ENCODE assay signal across 8 mouse cellular contexts in the genomic region with DNA sequence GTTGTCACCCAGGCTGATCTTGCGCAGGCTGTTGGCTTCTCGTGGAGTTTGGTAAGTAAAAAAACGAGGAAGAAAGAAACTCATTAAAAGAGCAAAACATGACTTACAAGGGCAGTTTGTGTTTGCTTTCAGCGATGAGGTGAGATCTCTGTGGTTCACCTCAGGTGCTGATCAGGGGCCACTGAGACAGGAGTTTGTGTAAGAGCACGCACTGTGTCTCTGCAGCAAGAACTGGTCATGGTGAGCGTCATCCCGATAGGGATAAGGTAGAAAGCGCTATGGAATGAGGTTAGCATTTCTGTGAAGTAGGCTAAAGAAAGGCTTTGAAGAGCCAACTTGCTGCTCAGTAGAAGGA. TPM values are rescaled to one million over a fixed set of nuclear protein-coding genes. Genes with fewer than 3 reads are reported as not detected.
A peak's percentile ranks its signal among the peaks of the same experiment; 100 is the strongest.
DNase-seq lines count a peak whose midpoint lies in the region; ATAC-seq and TF ChIP-seq lines count a peak whose summit lies in the region.

No protein-coding gene starts in this region.

- H3K4me1 ChIP-seq in heart, postnatal 0 days (ENCODE audit: control insufficient read depth, insufficient read depth), result peaks cover 22% of the 10 kb centered on the region
- H3K4me1 ChIP-seq in bone marrow, adult 2 months (ENCODE audit: control insufficient read depth, insufficient read depth, low read length), result peaks cover 2% of the 10 kb centered on the region; the same call in 1 of the 2 replicates
- peaks cover 18% of the 10 kb centered on the region for H3K4me1 ChIP-seq in hindbrain, embryonic 14.5 days (replicated peaks; ENCODE audit: control insufficient read depth, insufficient read depth, low read length)
- peaks cover 5% of the 10 kb centered on the region for H3K4me1 ChIP-seq in midbrain, embryonic 11.5 days (ENCODE audit: control insufficient read depth, insufficient read depth, low read length)

- TF ChIP-seq CTCF in heart, postnatal 0 days (IDR thresholded peaks at IDR 0.05; ENCODE audit: low read depth), result no peak
- TF ChIP-seq CTCF in bone marrow, adult 2 months (IDR thresholded peaks at IDR 0.05; ENCODE audit: control insufficient read depth, insufficient read depth, low read length), result no peak

- no peaks in the 10 kb centered on the region for H3K9me3 ChIP-seq in heart, postnatal 0 days (replicated peaks; ENCODE audit: control insufficient read depth, low read length)
- no peaks in the 10 kb centered on the region for H3K9me3 ChIP-seq in hindbrain, embryonic 14.5 days (ENCODE audit: control insufficient read depth, low read length)
- no peaks in the 10 kb centered on the region for H3K9me3 ChIP-seq in midbrain, embryonic 11.5 days (ENCODE audit: control insufficient read depth, low read length)

- H3K4me2 ChIP-seq in heart, postnatal 0 days (ENCODE audit: low read depth, low read length), result peak overlapping the region; percentile 74
- peak overlapping the region; percentile 79 for H3K4me2 ChIP-seq in hindbrain, embryonic 14.5 days (replicated peaks)
- H3K4me2 ChIP-seq in midbrain, embryonic 11.5 days, result peak overlapping the region; percentile 77

- 0% methylated on average over 8 of the region's 8 CpGs for WGBS in heart, postnatal 0 days
- WGBS in bone marrow, adult 2 months, result 1% methylated on average over 8 of the region's 8 CpGs
- under 1% methylated on average over 8 of the region's 8 CpGs for WGBS in hindbrain, embryonic 14.5 days
- under 1% methylated on average over 8 of the region's 8 CpGs for WGBS in midbrain, embryonic 11.5 days

- TF ChIP-seq POLR2A in bone marrow, adult 2 months (IDR thresholded peaks at IDR 0.05; ENCODE audit: borderline replicate concordance, control insufficient read depth, low read depth, low read length), result no peak

- H3K36me3 ChIP-seq in heart, postnatal 0 days (replicated peaks; ENCODE audit: control insufficient read depth, insufficient read depth, low read length), result no peaks in the 10 kb centered on the region
- H3K36me3 ChIP-seq in hindbrain, embryonic 14.5 days (replicated peaks; ENCODE audit: control insufficient read depth, insufficient read depth), result no peaks in the 10 kb centered on the region
- no peaks in the 10 kb centered on the region for H3K36me3 ChIP-seq in midbrain, embryonic 11.5 days (ENCODE audit: control insufficient read depth, insufficient read depth, low read length)

- DNase-seq in heart, postnatal 0 days (ENCODE audit: low spot score), result peak; percentile 23
- no peak for DNase-seq in heart, postnatal 36 days
- peak; percentile 26 for DNase-seq in hindbrain, embryonic 14.5 days (ENCODE audit: low spot score)
- no peak for DNase-seq in midbrain, embryonic 11.5 days (ENCODE audit: low spot score, missing footprints)
- DNase-seq in adrenal gland, postnatal 10 days, result no peak
- no peak for DNase-seq in kidney, postnatal 4 days
- no peak for DNase-seq in layer of hippocampus, postnatal 25 days (ENCODE audit: extremely low spot score in 1 of 2, low spot score in 1 of 2)

- H3K27ac ChIP-seq in heart, postnatal 0 days (ENCODE audit: low read depth), result peak overlapping the region; percentile 89
- H3K27ac ChIP-seq in bone marrow, adult 2 months (ENCODE audit: control insufficient read depth, insufficient read depth, low read depth, low read length, poor library complexity), result peak overlapping the region; percentile 92
- peak overlapping the region; percentile 92 for H3K27ac ChIP-seq in hindbrain, embryonic 14.5 days
- H3K27ac ChIP-seq in midbrain, embryonic 11.5 days (ENCODE audit: low read depth, low read length), result peak overlapping the region; percentile 76; the same call in 1 of the 2 replicates

- TF ChIP-seq EP300 in heart, postnatal 0 days (IDR thresholded peaks at IDR 0.05; ENCODE audit: low read depth), result no peak

- H3K27me3 ChIP-seq in heart, postnatal 0 days (ENCODE audit: control insufficient read depth, insufficient read depth, low read length), result no peaks in the 10 kb centered on the region
- no peaks in the 10 kb centered on the region for H3K27me3 ChIP-seq in hindbrain, embryonic 14.5 days (ENCODE audit: control insufficient read depth, insufficient read depth, low read length)
- H3K27me3 ChIP-seq in midbrain, embryonic 11.5 days (ENCODE audit: control insufficient read depth, insufficient read depth, low read length), result no peaks in the 10 kb centered on the region

- peak overlapping the region; percentile 91 for H3K4me3 ChIP-seq in heart, postnatal 0 days (ENCODE audit: low read depth, low read length)
- H3K4me3 ChIP-seq in bone marrow, adult 2 months (replicated peaks; ENCODE audit: control insufficient read depth, low read depth, low read length), result peak overlapping the region; percentile 90
- H3K4me3 ChIP-seq in hindbrain, embryonic 14.5 days (replicated peaks; ENCODE audit: low read length), result peak overlapping the region; percentile 87
- peak overlapping the region; percentile 82 for H3K4me3 ChIP-seq in midbrain, embryonic 11.5 days (ENCODE audit: low read depth, low read length)

- intact Hi-C loops in heart, postnatal 36 days (cut with DNase I), result loop anchor here (5.0 to 10.0 kb wide), 2 partner anchors 157 to 365 kb away; a partner anchor contains a TSS

- ATAC-seq in heart, postnatal 0 days (ENCODE audit: insufficient read depth, low read depth), result peak; percentile 43
- peak; percentile 64; the same call in 1 of the 2 replicates for ATAC-seq in hindbrain, embryonic 14.5 days (ENCODE audit: low FRiP score)
- peak; percentile 66; the same call in 1 of the 2 replicates for ATAC-seq in midbrain, embryonic 11.5 days (ENCODE audit: low FRiP score)

- H3K9ac ChIP-seq in heart, postnatal 0 days (replicated peaks; ENCODE audit: low read depth, low read length), result peak overlapping the region; percentile 78
- peak overlapping the region; percentile 74 for H3K9ac ChIP-seq in hindbrain, embryonic 14.5 days
- peak overlapping the region; percentile 89 for H3K9ac ChIP-seq in midbrain, embryonic 11.5 days (ENCODE audit: low read length)

RNA-seq across cellular contexts. Expression of a gene that starts 0.4 kb away (rescaled TPM):
- 31.2 and 33.2 TPM in 2 replicates for total RNA-seq in heart, postnatal 0 days (2014; rRNA removed; ENCODE audit: low replicate concordance)
- 52.1 and 54.3 TPM in 2 replicates for polyA plus RNA-seq in heart, postnatal 0 days (2015; fragmentation: Nextera tagmentation; extraction: Ambion mirVana)
- total RNA-seq in heart, postnatal 36 days (2021), result 10 to 100 TPM; 63.4 to 76.8 TPM
- polyA plus RNA-seq in bone marrow, adult 2 months (2011; ENCODE audit: insufficient read depth, insufficient read length, low replicate concordance, missing spikeins), result 4.1 and 8.2 TPM in 2 replicates
- 27.9 and 30.0 TPM in 2 replicates for polyA plus RNA-seq in hindbrain, embryonic 14.5 days (2014; fragmentation: Nextera tagmentation; extraction: Ambion mirVana)
- polyA plus RNA-seq in midbrain, embryonic 11.5 days (2014; fragmentation: Nextera tagmentation; extraction: Ambion mirVana), result 28.0 and 29.8 TPM in 2 replicates
- total RNA-seq in adrenal gland, postnatal 10 days (2021), result 10 to 100 TPM; 32.2 to 38.3 TPM
- total RNA-seq in layer of hippocampus, postnatal 25 days (2021), result 10 to 100 TPM; 22.2 to 23.1 TPM

Comparison
In these comparisons a context has a peak if more than half of its experiments do, and no peak if none do; other contexts are left out.
1. DNase-seq: peak in heart, postnatal 0 days (single experiment) and hindbrain, embryonic 14.5 days (single experiment); none in heart, postnatal 36 days (0 of 2), midbrain, embryonic 11.5 days (single experiment), adrenal gland, postnatal 10 days (single experiment), kidney, postnatal 4 days (0 of 2) and layer of hippocampus, postnatal 25 days (0 of 2).
2. Peak in every context shown above with its lines, with median percentiles within 50 percentile points of each other: ATAC-seq, H3K27ac ChIP-seq, H3K4me2 ChIP-seq, H3K4me3 ChIP-seq and H3K9ac ChIP-seq.